Mouse (Mus musculus): Measurements from ENCODE around the gene Soga1.

- TF ChIP-seq CTCF (IDR thresholded peaks at IDR 0.05; ENCODE audit: extremely low read depth, insufficient read length, insufficient replicate concordance, low read depth, low read length) (no peak), POLR2A (IDR thresholded peaks at IDR 0.05; ENCODE audit: low read depth, low read length) (no peak)
Observed at GRCm38 (mm10) chr2:156980059-156980458, 99.0 kb downstream of the Soga1 start.

Measured in small intestine, adult 2 months (tissue).